Mouse (Mus musculus) myocyte (in vitro differentiated cells): ENCODE measurements around the gene Pheta1.

Source experiments
- MAX ChIP-seq: IDR thresholded peaks from one replicate; pipeline ENCODE4 v1.6.1; 2011; ENCODE audit warnings: low read depth, mild to moderate bottlenecking, control low read depth
- POLR2A ChIP-seq: IDR thresholded peaks from one replicate; pipeline ENCODE4 v1.6.1; 2011; ENCODE audit warnings: low read depth, mild to moderate bottlenecking, control low read depth, moderate library complexity; ENCODE audit not compliant: insufficient read length

GRCm38 (mm10) chr5:121822786-121823505 is 25.8 kb upstream of the Pheta1 start:
- TF ChIP-seq MAX (no peak), POLR2A (no peak)
